Mouse (Mus musculus) CD4-positive, CD25-positive, alpha-beta regulatory T cell, adult 2 months (primary cell): Measurements from ENCODE around the gene Slc16a11.

ENCODE experiments used
- DNase-seq: peaks from one replicate; pipeline ENCODE4 v3.0.0-alpha.2; 2012; ENCODE audit warnings: low read depth, low spot score

Gene Slc16a11

GRCm38 (mm10) chr11:70200036-70200608 lies 12.4 kb upstream of the Slc16a11 start:
- DNase-seq: no peak

- DNase-seq: peak; percentile 90
Observed at GRCm38 (mm10) chr11:70201691-70202090, 10.9 kb upstream of the Slc16a11 start.

GRCm38 (mm10) chr11:70206801-70207200 lies 5.8 kb upstream of the Slc16a11 start:
- DNase-seq: no peak

- DNase-seq: no peak
Observed at GRCm38 (mm10) chr11:70207283-70207682, 5.3 kb upstream of the Slc16a11 start.

- DNase-seq: no peak
Observed at GRCm38 (mm10) chr11:70208778-70209388, 3.7 kb upstream of the Slc16a11 start.

GRCm38 (mm10) chr11:70210681-70211080 lies 1.9 kb upstream of the Slc16a11 start:
- no peak for DNase-seq

- DNase-seq: no peak
Observed at GRCm38 (mm10) chr11:70211972-70212371, 580 bp upstream of the Slc16a11 start.

GRCm38 (mm10) chr11:70212896-70213295 lies 344 bp downstream of the Slc16a11 start:
- DNase-seq: peak; percentile 79

GRCm38 (mm10) chr11:70213736-70214135 lies 1.2 kb downstream of the Slc16a11 start:
- DNase-seq: peak; percentile 47

- no peak for DNase-seq
Observed at GRCm38 (mm10) chr11:70214191-70214855, 1.8 kb downstream of the Slc16a11 start.

GRCm38 (mm10) chr11:70214856-70215209 lies 2.3 kb downstream of the Slc16a11 start:
- DNase-seq: no peak

GRCm38 (mm10) chr11:70215301-70215700 lies 2.7 kb downstream of the Slc16a11 start:
- DNase-seq: no peak

GRCm38 (mm10) chr11:70216103-70216502 lies 3.6 kb downstream of the Slc16a11 start:
- no peak for DNase-seq

GRCm38 (mm10) chr11:70218039-70218438 lies 5.5 kb downstream of the Slc16a11 start:
- DNase-seq: no peak

GRCm38 (mm10) chr11:70218741-70219470 lies 6.4 kb downstream of the Slc16a11 start:
- no peak for DNase-seq

- DNase-seq: no peak
Observed at GRCm38 (mm10) chr11:70219873-70220272, 7.3 kb downstream of the Slc16a11 start.

GRCm38 (mm10) chr11:70220323-70220722 lies 7.8 kb downstream of the Slc16a11 start:
- DNase-seq: no peak

GRCm38 (mm10) chr11:70220731-70221602 lies 8.4 kb downstream of the Slc16a11 start, which contains the start of gene Slc16a13:
Slc16a13 (minus strand) TSS chr11:70221064.
- peak; percentile 97 for DNase-seq

- DNase-seq: no peak
Observed at GRCm38 (mm10) chr11:70221603-70222500, 9.3 kb downstream of the Slc16a11 start.

GRCm38 (mm10) chr11:70223724-70224123 lies 11.2 kb downstream of the Slc16a11 start:
- no peak for DNase-seq
